Mouse (Mus musculus) activated CD4-positive, CD25-positive, alpha-beta regulatory T cell, adult 4 months (primary cell): ENCODE results near the gene Depdc1a. TPM values are rescaled to one million over a fixed set of nuclear protein-coding genes. Genes with fewer than 3 reads are reported as not detected.
"Not testable (repeated sequence)": the region's sequence is repeated elsewhere in the genome, so short reads cannot be mapped to it uniquely, and the experiment has no call there.

Experiments used
- ATAC-seq: one replicate; pipeline ENCODE4 v1.8.0; 2017
- polyA plus RNA-seq, 2 experiments: library from polyadenylated mRNA; unstranded; fragments of 100-300 nt; shearing (Covaris generic); gene quantifications; one replicate each; pipeline ENCODE4 v1.2.1; 2017

The Depdc1a gene
- polyA plus RNA-seq: 10 to 100 TPM in 1 of 2 experiments, 1 to 10 TPM in 1; 7.1 to 11.6 TPM

GRCm38 (mm10) chr3:159495243-159495801, at the start of gene Depdc1a:
Gene Depdc1a (plus strand): TSS chr3:159495433.
- peak; percentile 100 for ATAC-seq

DNA sequence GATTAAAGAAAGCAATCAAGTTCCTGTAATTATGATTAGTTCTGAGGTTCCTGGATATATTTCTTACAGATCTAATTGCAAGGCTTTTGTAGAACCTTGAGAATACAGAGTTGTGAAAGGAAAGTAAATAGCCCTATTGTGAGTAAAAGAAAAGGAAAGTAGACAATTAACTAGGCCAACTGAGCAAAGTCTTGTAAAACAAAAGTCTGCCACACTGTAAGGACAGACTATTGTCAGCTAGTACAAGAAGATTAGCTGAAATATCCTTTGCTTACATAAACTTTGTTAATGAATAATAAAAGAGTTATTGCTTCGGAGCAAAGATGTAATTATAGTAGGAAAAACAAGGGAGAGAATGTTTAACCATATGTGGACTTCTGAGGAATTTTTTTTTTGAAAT, 25.2 kb upstream of the Depdc1a start:
- no peak for ATAC-seq

DNA sequence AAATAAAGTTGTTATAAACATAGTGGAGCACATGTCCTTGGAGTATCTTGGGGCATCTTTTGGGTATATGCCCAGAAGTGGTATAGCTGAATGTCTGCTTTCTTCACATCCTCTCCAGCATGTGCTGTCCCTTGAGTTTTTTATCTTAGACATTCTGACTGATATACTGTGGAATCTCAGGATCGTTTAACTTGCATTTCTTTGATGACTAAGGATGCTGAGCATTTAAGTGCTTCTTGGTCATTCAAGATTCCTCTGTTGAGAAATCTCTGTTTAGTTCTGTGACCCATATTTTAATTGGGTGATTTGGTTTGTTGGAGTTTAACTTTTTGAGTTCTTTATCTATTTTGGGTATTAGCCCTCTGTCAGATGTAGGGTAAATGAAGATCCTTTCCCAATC, 19.8 kb upstream of the Depdc1a start:
- ATAC-seq: no peak

DNA sequence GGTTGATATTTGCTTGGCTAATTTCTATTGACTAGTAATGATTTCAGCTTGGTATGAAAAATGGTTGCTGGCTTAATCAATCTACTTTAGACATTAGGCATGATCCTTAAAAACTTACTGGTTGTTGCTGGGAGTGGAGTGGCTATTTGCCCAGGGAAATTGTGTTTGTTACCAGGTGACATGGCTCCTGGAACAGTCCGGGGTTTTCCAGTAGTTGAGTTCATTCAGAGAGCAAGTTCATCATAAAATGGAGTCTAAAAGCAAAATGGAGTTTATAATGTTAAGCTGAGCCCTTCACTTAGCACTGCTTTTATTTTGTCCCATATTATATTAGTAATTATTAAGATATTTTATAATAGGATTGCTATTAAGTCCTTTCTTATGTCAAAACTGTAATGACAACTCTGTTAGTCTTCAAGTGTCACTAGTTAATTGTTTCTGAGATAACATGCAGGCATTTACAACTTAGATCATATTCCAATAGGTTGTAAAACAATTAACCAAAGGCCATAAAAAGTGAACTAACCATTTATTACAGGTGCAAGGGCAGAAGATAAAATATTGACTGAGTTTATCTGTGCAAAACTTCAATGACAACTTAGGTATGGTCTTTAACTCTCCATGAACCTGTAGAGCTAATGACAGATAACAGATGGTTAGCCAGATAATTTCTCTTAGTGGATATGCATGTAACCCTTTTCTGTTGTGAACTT, 17.8 kb upstream of the Depdc1a start:
- ATAC-seq: no peak

DNA sequence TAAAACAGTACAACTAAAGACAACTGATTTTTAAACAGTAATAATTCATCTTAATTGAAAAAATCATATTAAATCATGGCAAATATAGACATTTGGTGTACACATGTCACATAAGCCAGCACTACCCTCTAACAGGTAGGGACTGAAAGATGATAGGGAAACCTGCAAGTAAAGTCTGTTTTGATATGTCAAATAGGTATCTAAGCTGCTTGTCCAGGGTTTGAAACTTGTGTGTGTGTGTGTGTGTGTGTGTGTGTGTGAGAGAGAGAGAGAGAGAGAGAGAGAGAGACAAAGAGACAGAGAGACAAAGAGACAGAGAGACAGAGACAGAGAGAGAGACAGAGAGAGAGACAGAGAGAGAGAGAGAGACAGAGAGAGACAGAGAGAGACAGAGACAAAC, 524 bp upstream of the Depdc1a start:
- ATAC-seq: not testable (repeated sequence)

- peak; percentile 94 for ATAC-seq
These were observed 13.7 kb downstream of the Depdc1a start for GRCm38 (mm10) chr3:159508899-159509298.

DNA sequence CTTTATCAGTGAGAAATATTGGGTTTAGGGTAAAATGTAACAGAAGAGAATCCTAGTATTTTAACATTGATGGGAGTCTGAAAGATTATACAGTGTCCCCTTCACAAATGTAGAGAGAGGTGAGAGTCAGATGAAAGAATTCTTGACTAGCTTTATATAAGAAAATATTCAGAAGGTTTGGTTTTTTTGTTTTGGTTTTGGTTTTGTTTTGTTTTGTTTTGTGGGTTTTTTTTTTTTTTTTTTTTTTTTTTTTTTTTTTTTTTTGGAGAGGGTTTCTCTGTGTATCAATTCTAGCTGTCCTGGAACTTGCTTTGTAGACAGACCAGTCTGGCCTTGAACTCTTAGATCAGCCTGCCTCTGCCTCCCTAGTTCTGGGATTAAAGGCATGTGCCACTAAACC, 33.3 kb downstream of the Depdc1a start:
- ATAC-seq: peak; percentile 44

DNA sequence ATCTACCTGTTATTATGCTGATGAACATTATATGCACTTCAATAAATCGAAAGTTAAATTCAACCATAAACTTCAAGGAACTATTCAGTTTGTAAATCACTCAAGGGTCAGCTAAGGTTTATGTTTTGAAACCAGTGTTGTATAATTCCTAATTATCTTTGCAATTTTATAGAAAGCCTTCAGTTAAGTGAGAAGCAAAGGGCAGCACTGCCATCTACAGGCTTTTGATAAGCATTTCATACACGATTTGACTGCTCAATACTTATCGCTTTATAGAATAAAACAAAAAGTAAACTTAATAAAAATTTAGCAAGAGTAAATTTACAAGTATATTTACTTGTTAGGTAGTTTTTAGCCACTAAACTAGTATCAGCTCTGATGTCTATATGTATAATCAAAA, 53.1 kb downstream of the Depdc1a start:
- peak; percentile 66 for ATAC-seq

- no peak for ATAC-seq
These were observed 55.0 kb downstream of the Depdc1a start for GRCm38 (mm10) chr3:159550224-159550623.

Other genes with a start within 250 kb of the Depdc1a start
- not detected for gene Rpe65, start 103.7 kb downstream of the Depdc1a start, polyA plus RNA-seq